Mouse (Mus musculus): ENCODE measurements at regions not wholly inside any gene's neighbourhood (a gene's known extent, or its start where the extent isn't known, plus 50 kb on each side); places are given as distances from the start of the nearest gene placed in this dataset.

GRCm38 (mm10) chr12:27470346-27470745 lies 128.0 kb upstream of the Sox11 start:
- no peak for TF ChIP-seq MXI1 (IDR thresholded peaks at IDR 0.05; ENCODE audit: low read depth, low read length)
- no peak for TF ChIP-seq CTCF (IDR thresholded peaks at IDR 0.05 in 2 of 3, conservative IDR thresholded peaks at IDR 0.05 in 1 of 3; ENCODE audit: control insufficient read depth in 1 of 3, insufficient read depth in 1 of 3, low read depth in 2 of 3, low read length in 3 of 3, poor library complexity in 1 of 3, severe bottlenecking in 1 of 3)
- TF ChIP-seq TCF12 (IDR thresholded peaks at IDR 0.05; ENCODE audit: low read depth, low read length): no peak

Measured in MEL (cell line).